Mouse (Mus musculus): ENCODE results near the gene Chst11. TPM values are rescaled to one million over a fixed set of nuclear protein-coding genes. Genes with fewer than 3 reads are reported as not detected.

Chst11 gene
- polyA plus RNA-seq, 1 experiment from 2014 or later, result 1.3 TPM

DNA sequence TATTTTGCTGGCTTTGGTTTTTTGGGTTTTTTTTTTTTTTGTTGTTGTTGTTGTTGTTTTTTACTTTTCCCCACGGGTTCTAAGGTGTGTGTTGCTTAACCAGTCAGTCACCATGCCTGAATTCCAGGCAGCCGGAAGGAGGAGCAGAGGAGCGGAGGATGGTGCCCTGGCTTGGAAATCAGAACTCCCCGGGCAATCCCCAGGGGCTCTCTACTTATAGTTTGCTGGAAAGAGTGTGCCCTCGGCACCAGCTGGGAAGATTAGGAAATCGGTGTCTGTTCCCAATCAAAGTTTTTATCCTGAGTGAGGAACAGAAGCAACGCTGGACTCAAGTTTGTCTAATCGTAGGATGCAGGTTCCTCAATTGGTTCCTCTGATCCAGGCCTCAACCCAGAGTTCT is 143.1 kb downstream of the Chst11 start:
- no peaks in the 10 kb centered on the region for H3K9me3 ChIP-seq
- peaks cover 51% of the 10 kb centered on the region for H3K4me1 ChIP-seq
- peaks cover 10% of the 10 kb centered on the region for H3K27me3 ChIP-seq (replicated peaks; ENCODE audit: low read depth, poor library complexity, severe bottlenecking)
- H3K36me3 ChIP-seq (replicated peaks), result no peaks in the 10 kb centered on the region
- H3K27ac ChIP-seq (replicated peaks), result no peak overlapping the region
- no peak overlapping the region for H3K4me3 ChIP-seq
- DNase-seq (ENCODE audit: low spot score), result no peak
- 52% methylated on average over 8 of the region's 8 CpGs for WGBS

DNA sequence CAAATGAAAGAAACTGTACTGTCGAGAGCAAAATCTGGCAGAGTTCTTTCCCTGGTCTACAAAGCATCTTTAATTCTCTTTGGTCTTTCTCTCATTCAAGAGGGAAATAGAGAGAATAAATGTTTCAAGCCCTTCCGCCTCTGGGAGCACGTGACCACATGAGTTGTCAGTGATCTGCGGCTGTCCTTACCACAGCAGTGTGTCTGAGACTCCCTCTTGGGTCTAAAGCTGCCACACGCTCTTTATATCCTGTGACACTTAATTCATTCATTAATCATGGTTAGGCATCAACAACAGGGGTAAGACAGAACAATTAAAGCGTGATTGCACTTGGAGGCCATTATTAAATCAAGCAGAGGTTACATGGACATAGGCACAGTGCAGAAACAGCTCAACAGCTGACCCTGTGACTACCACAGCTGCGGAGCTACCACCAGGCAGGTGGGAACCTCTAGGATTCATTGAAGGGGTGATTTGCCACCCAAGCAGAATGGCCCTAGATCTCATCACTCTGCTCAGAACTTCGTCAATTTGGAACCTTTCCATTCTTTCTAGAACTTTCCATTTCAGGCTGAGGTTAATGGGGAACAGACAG is 144.4 kb downstream of the Chst11 start:
- no peaks in the 10 kb centered on the region for H3K9me3 ChIP-seq

DNA sequence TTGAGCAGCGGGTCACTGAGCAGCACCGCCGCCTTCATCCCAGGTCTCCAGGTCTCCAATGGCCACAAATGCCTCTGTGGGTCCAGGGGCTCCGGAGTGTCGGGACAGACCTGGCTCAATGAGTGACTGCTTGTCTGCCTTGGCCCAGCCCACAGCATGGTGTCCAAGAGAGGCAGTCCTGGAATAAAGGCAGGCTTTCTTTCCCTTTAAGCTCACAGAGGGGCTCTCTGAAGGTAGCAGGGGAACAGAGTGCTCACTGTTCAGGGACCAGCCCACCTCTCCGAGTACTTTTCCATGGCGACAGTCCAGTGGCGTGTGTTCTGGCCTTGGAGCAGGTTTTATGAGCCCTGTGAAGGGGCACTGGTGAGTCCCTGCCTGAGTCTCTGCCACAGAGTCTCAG is 145.3 kb downstream of the Chst11 start:
- peaks cover 73% of the 10 kb centered on the region for H3K4me1 ChIP-seq
- H3K27ac ChIP-seq (replicated peaks), result peak overlapping the region; percentile 59
- H3K4me3 ChIP-seq, result no peak overlapping the region
- H3K27me3 ChIP-seq (replicated peaks; ENCODE audit: low read depth, poor library complexity, severe bottlenecking), result peaks cover 14% of the 10 kb centered on the region
- WGBS, result 31% methylated on average over 8 of the region's 8 CpGs
- no peak for DNase-seq (ENCODE audit: low spot score)
- H3K36me3 ChIP-seq (replicated peaks), result no peaks in the 10 kb centered on the region
- H3K9me3 ChIP-seq, result no peaks in the 10 kb centered on the region

More for the DNA sequence above, 144.4 kb downstream of the Chst11 start:
- no peaks in the 10 kb centered on the region for H3K36me3 ChIP-seq (replicated peaks)
- H3K4me1 ChIP-seq, result peaks cover 64% of the 10 kb centered on the region
- no peak overlapping the region for H3K4me3 ChIP-seq
- DNase-seq (ENCODE audit: low spot score), result no peak
- H3K27me3 ChIP-seq (replicated peaks; ENCODE audit: low read depth, poor library complexity, severe bottlenecking), result peaks cover 14% of the 10 kb centered on the region
- WGBS, result 83% methylated on average over 8 of the region's 8 CpGs
- 0 out of 2 replicates have a peak overlapping the region, but pooled peaks have one; percentile 59 for H3K27ac ChIP-seq (replicated peaks)

DNA sequence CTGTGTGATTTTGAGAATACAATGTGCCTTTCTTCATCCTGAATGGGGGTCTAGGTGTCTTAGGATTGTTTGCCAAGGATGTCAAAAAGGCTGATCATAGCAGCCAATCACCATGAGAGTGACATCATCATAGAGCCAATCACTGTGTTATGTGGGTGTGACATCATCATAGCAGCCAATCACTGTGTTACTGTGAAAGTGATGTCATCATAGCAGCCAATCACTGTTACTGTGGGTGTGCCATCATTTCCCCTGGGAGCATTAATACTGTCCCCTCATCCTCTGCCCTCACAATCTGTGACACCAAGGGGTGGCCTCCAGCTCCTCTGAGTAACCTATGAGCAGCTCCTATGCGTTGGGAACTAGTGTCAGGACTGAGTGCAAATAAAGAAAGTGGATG is 146.6 kb downstream of the Chst11 start:
- 93% methylated on average over 1 of the region's 1 CpGs for WGBS
- H3K27ac ChIP-seq (replicated peaks), result no peak overlapping the region
- DNase-seq (ENCODE audit: low spot score), result no peak
- no peak overlapping the region for H3K4me3 ChIP-seq
- peaks cover 75% of the 10 kb centered on the region for H3K4me1 ChIP-seq
- H3K9me3 ChIP-seq, result no peaks in the 10 kb centered on the region
- peaks cover 19% of the 10 kb centered on the region for H3K27me3 ChIP-seq (replicated peaks; ENCODE audit: low read depth, poor library complexity, severe bottlenecking)
- H3K36me3 ChIP-seq (replicated peaks), result no peaks in the 10 kb centered on the region

DNA sequence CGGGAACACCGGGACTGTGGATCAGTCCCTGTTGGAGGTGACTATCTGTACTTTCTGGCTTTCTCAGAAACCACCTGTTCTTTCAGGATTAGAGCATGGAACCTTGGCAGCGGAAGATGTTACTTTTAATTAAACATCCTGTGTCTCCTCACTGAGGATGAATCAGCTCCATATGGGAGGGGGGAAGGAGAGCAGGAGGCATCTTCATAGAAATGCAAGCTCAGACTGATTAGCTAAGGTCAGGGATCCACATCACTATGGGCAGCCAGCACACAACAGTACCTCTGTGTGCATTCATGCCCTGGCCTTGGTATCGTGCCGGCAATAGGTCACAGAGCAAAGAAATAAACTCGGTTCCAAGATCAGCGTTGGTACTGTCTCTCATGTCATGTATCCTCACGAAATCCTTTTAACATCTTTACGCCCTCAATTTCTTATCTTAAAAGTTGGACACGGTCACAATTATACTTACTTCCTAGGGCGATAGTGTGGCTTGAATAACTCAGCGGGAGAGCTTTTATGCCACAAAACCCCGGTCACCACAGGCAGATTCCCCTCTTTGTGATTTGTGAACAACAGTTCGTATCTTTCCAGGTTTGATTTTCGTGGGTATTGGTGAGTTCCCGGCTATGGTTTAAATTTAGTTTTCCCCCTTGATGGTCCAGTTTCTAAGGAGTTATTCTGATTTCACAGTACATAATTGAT is 148.7 kb downstream of the Chst11 start:
- Histone ChIP-seq H3K4me1 (peaks cover 72% of the 10 kb centered on the region), H3K4me3 (no peak overlapping the region), H3K36me3 (replicated peaks) (no peaks in the 10 kb centered on the region), H3K27me3 (replicated peaks; ENCODE audit: low read depth, poor library complexity, severe bottlenecking) (peaks cover 21% of the 10 kb centered on the region), H3K27ac (replicated peaks) (0 out of 2 replicates have a peak overlapping the region, but pooled peaks have one; percentile 1), H3K9me3 (no peaks in the 10 kb centered on the region)
- DNase-seq (ENCODE audit: low spot score), result no peak
- 28% methylated on average over 16 of the region's 16 CpGs for WGBS

DNA sequence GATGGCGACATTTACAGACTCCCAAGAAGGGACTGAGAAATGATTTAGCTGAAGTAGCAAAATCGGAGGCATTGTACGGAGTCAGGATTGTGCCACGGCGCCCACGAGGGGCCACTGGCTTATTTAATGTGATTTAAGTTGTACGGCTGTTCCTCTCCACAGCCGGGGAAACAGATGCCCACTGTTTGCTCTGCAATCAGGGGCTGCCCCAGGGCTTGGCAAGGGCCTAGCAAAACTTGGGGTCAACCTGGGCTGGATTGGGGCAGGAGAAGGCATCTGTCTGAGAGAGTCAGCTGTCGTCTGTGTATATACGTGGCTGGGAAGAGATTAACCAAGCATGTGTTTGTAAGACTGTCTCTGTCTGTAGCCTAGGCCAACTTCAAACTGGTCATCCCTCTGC is 149.6 kb downstream of the Chst11 start:
- Histone ChIP-seq H3K36me3 (replicated peaks) (no peaks in the 10 kb centered on the region), H3K27ac (replicated peaks) (peak overlapping the region; percentile 36; the same call in 1 of the 2 replicates), H3K9me3 (no peaks in the 10 kb centered on the region), H3K4me1 (peaks cover 75% of the 10 kb centered on the region), H3K27me3 (replicated peaks; ENCODE audit: low read depth, poor library complexity, severe bottlenecking) (peaks cover 21% of the 10 kb centered on the region), H3K4me3 (peak overlapping the region; percentile 29; the same call in 1 of the 2 replicates)
- 28% methylated on average over 10 of the region's 10 CpGs for WGBS
- peak; percentile 55 for DNase-seq (ENCODE audit: low spot score)

DNA sequence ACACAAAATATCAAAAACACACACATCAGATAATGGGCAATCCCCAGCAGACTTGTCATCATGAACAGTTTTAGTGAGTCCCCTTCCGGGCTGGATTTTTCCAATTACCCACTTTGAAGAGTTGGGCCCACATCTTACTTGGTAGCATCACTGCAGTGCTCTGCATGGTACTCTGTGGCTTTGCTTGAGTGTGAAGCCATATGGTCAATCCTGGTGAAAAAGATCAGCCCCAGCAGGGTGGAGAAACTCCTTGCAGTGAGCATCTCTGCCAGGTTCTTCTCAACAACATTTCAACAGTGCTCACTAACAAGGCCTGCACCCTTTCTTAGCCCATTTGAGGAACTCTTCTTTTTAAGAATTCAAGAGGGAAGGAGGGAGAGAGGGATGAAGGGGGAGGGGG is 150.7 kb downstream of the Chst11 start:
- no peaks in the 10 kb centered on the region for H3K9me3 ChIP-seq
- peaks cover 75% of the 10 kb centered on the region for H3K4me1 ChIP-seq
- peaks cover 21% of the 10 kb centered on the region for H3K27me3 ChIP-seq (replicated peaks; ENCODE audit: low read depth, poor library complexity, severe bottlenecking)
- no peak for DNase-seq (ENCODE audit: low spot score)
- H3K4me3 ChIP-seq, result no peak overlapping the region
- H3K36me3 ChIP-seq (replicated peaks), result no peaks in the 10 kb centered on the region
- WGBS, result 81% methylated on average over 1 of the region's 1 CpGs
- no peak overlapping the region for H3K27ac ChIP-seq (replicated peaks)

DNA sequence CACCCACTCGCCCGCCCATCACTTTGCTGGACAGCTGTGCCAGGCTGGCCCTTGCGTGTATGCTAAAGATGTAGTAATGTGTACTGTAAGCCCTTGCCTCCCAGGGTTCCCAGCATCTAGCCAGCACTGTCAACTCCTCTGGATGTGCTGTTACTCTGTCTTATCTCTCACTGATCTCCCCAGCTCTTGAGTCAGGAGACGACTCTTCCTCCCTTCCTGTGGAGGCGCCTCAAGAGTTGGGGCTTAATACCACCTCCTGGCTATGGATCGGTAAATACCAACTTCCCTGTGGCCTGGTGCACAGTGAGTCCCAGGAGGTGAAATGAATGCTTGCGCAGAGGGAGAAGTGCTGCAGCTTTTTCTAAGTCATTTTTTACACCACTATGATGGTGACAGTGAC is 151.8 kb downstream of the Chst11 start:
- Histone ChIP-seq H3K27me3 (replicated peaks; ENCODE audit: low read depth, poor library complexity, severe bottlenecking) (peaks cover 21% of the 10 kb centered on the region), H3K36me3 (replicated peaks) (no peaks in the 10 kb centered on the region), H3K4me1 (peaks cover 74% of the 10 kb centered on the region), H3K9me3 (no peaks in the 10 kb centered on the region), H3K4me3 (no peak overlapping the region), H3K27ac (replicated peaks) (no peak overlapping the region)
- 76% methylated on average over 7 of the region's 7 CpGs for WGBS
- no peak for DNase-seq (ENCODE audit: low spot score)

DNA sequence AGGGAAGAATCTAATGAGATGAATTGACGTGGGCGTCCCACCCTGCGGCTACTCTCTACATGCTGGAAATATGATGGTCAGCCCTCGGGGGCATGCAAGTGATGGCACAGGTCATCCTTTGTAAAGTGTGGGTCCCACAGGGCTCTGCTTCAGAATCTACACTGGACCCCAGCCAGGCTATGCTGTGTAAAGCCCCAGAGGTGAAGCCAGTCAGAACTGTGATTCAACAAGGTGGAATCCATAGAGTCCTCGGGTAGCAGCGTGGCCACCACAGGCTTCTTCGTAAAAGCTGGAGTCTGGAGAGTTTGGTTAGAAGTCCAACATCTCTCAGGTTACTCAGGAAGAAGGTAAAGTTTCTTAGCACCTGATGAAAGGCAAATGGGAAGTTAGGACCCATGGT is 154.0 kb downstream of the Chst11 start:
- DNase-seq (ENCODE audit: low spot score), result no peak
- Histone ChIP-seq H3K27me3 (replicated peaks; ENCODE audit: low read depth, poor library complexity, severe bottlenecking) (peaks cover 7% of the 10 kb centered on the region; the same call in 1 of the 2 replicates), H3K9me3 (no peaks in the 10 kb centered on the region), H3K4me3 (no peak overlapping the region), H3K36me3 (replicated peaks) (no peaks in the 10 kb centered on the region), H3K27ac (replicated peaks) (no peak overlapping the region), H3K4me1 (peaks cover 59% of the 10 kb centered on the region)
- 87% methylated on average over 7 of the region's 7 CpGs for WGBS

DNA sequence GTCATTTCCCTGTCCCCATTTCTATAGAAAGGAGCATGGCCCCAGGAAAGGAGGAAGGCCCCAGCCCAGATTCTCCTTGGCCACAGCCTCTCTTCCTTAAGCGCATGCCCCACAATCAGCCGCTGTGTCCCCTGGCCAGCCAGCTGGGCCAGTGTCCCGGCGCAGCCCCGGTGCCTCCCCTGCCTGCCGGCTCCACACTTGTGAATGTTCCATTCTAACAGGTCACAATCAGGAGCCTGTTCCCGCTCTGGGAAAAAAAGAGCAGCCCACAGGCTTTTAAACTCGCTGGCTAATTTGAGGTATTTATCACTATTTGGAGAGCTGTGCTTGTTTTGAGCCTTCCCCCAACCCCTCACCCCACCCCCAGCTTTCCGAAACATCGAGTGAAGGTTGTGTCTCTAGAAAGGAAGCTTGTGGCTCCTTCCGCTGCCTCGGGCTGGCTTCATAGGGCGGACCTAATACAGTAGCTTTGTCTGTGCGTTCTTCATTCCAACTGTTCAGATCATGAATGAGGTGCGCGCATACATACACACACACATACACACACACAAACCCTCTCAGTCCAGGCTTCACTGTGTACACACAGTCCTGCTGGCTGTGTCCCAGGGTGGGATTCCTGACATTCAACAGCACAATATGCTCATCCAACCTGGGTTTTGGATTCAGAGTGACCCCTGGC is 155.1 kb downstream of the Chst11 start:
- 45% methylated on average over 16 of the region's 16 CpGs for WGBS
- peak; percentile 58 for DNase-seq (ENCODE audit: low spot score)
- Histone ChIP-seq H3K27ac (replicated peaks) (peak overlapping the region; percentile 4; the same call in 1 of the 2 replicates), H3K4me3 (no peak overlapping the region), H3K9me3 (no peaks in the 10 kb centered on the region), H3K4me1 (peaks cover 52% of the 10 kb centered on the region), H3K27me3 (replicated peaks; ENCODE audit: low read depth, poor library complexity, severe bottlenecking) (peaks cover 7% of the 10 kb centered on the region; the same call in 1 of the 2 replicates), H3K36me3 (replicated peaks) (no peaks in the 10 kb centered on the region)

DNA sequence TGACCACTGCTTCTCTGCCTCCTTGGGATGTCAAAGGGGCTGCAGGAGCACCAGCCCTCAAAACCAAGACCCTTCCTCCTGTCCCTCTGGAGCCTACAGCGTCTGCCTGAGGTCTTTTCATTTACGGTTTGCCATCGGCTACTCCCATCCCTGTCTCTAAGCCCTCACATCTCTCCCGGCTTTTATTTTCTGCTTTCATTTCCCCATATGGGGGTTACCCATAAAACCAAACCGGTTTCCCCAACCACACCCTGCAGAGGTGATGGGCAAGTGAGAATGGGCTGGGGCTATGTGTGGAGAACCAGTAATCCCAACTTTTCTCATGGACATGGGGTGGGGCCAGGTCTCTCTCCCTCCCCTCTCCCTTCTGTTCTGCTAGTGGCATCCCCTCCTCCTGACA is 156.1 kb downstream of the Chst11 start:
- Histone ChIP-seq H3K9me3 (no peaks in the 10 kb centered on the region), H3K27me3 (replicated peaks; ENCODE audit: low read depth, poor library complexity, severe bottlenecking) (peaks cover 7% of the 10 kb centered on the region; the same call in 1 of the 2 replicates), H3K27ac (replicated peaks) (no peak overlapping the region), H3K4me3 (no peak overlapping the region), H3K4me1 (peaks cover 52% of the 10 kb centered on the region), H3K36me3 (replicated peaks) (no peaks in the 10 kb centered on the region)
- 90% methylated on average over 5 of the region's 5 CpGs for WGBS
- no peak for DNase-seq (ENCODE audit: low spot score)

DNA sequence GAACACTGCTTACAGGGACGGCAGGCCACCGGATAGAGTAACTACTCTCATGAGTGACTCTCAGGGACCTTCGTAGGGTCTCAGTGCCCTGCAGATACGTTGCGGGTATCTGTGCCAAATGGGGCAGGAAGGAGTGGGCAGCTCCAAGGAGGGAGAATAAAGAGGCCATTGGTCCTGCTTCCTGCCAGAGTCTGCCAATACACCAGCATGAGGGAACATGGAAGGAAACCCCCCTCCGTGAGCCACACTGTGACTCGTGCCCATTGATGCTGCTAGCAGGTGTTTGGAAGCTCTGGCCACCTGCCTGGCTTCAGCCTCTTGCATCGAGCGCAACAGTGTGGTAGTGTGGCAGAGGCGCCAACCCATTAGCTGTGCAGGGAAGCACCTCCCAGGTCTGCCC is 157.8 kb downstream of the Chst11 start:
- H3K36me3 ChIP-seq (replicated peaks), result no peaks in the 10 kb centered on the region
- DNase-seq (ENCODE audit: low spot score), result no peak
- no peak overlapping the region; the same call in 1 of the 2 replicates for H3K27ac ChIP-seq (replicated peaks)
- H3K9me3 ChIP-seq, result no peaks in the 10 kb centered on the region
- 92% methylated on average over 10 of the region's 10 CpGs for WGBS
- no peaks in the 10 kb centered on the region; the same call in 1 of the 2 replicates for H3K27me3 ChIP-seq (replicated peaks; ENCODE audit: low read depth, poor library complexity, severe bottlenecking)
- peaks cover 44% of the 10 kb centered on the region for H3K4me1 ChIP-seq
- no peak overlapping the region for H3K4me3 ChIP-seq

Measured in embryonic facial prominence, embryonic 10.5 days (tissue).